9 mouse cellular contexts compared by ENCODE assay signal in genomic region chr4:141952114-141952513, GRCm38 (mm10).
DNase-seq lines count a peak whose midpoint lies in the region; ATAC-seq and TF ChIP-seq lines count a peak whose summit lies in the region.
"Had no signal": no experiment of that assay in that cellular context is flagged by ENCODE, and none has a peak within 500 bp of the region (broad histone marks: within the 10 kb centered on the region; RNA-seq: fewer than 3 reads in every experiment).

No protein-coding gene starts in this region.

- TF ChIP-seq POLR2A in olfactory bulb, adult 2 months (IDR thresholded peaks at IDR 0.05; ENCODE audit: insufficient read depth, low read depth, low read length): no peak

- H3K27me3 ChIP-seq in forebrain, embryonic 13.5 days: no peaks in the 10 kb centered on the region
- no peaks in the 10 kb centered on the region for H3K27me3 ChIP-seq in forebrain, embryonic 14.5 days (replicated peaks; ENCODE audit: control insufficient read depth, insufficient read depth, low read length)
- H3K27me3 ChIP-seq: neural tube, embryonic 13.5 days had no signal

- no peaks in the 10 kb centered on the region for H3K9me3 ChIP-seq in forebrain, embryonic 13.5 days (replicated peaks)
- no peaks in the 10 kb centered on the region for H3K9me3 ChIP-seq in forebrain, embryonic 14.5 days (replicated peaks; ENCODE audit: control insufficient read depth, low read length)
- H3K9me3 ChIP-seq: neural tube, embryonic 13.5 days had no signal

- no peak for TF ChIP-seq CTCF in olfactory bulb, adult 2 months (IDR thresholded peaks at IDR 0.05; ENCODE audit: insufficient read depth, low read depth, low read length)

- H3K9ac ChIP-seq in forebrain, embryonic 13.5 days: no peak overlapping the region
- no peak overlapping the region for H3K9ac ChIP-seq in forebrain, embryonic 14.5 days (ENCODE audit: low read length)
- H3K9ac ChIP-seq: neural tube, embryonic 13.5 days had no signal

- intact Hi-C loops in gastrocnemius, postnatal 14 days (cut with DNase I; ENCODE audit: low total_unique reads): no loop called here
- intact Hi-C loops in left cerebral cortex, postnatal 25 days (cut with DNase I): loop anchor here (2.0 kb wide), 1 partner anchor 77 kb away; the partner anchor contains the start of gene Efhd2

- peak; percentile 22 for DNase-seq in gastrocnemius, postnatal 25 days
- no peak for DNase-seq in gastrocnemius, postnatal 14 days
- peak; percentile 20 to 37 for DNase-seq in B cell, adult 2 months
- peak; percentile 69 for DNase-seq in frontal cortex, postnatal 36 days (ENCODE audit: low spot score in 2 of 2)
- peak; percentile 55 to 89 for DNase-seq in left cerebral cortex, postnatal 25 days (ENCODE audit: low spot score in 2 of 2)
- DNase-seq in forebrain, embryonic 14.5 days (ENCODE audit: low spot score): no peak

- no peak overlapping the region for H3K4me2 ChIP-seq in forebrain, embryonic 13.5 days
- H3K4me2 ChIP-seq in forebrain, embryonic 14.5 days (ENCODE audit: low read length): no peak overlapping the region
- H3K4me2 ChIP-seq: neural tube, embryonic 13.5 days had no signal

- no peak for ATAC-seq in forebrain, embryonic 13.5 days
- ATAC-seq in forebrain, embryonic 14.5 days: no peak

- H3K4me3 ChIP-seq in olfactory bulb, adult 2 months (ENCODE audit: insufficient read depth, low read depth, low read length): no peak overlapping the region
- H3K4me3 ChIP-seq in forebrain, embryonic 13.5 days: no peak overlapping the region
- H3K4me3 ChIP-seq in forebrain, embryonic 14.5 days (ENCODE audit: low read depth, low read length): no peak overlapping the region
- H3K4me3 ChIP-seq: neural tube, embryonic 13.5 days had no signal

- peak overlapping the region; percentile 34; the same call in 1 of the 2 replicates for H3K27ac ChIP-seq in olfactory bulb, adult 2 months (ENCODE audit: insufficient read depth, low read depth, low read length)
- no peak overlapping the region for H3K27ac ChIP-seq in forebrain, embryonic 13.5 days
- H3K27ac ChIP-seq in forebrain, embryonic 14.5 days (ENCODE audit: low read depth, low read length): no peak overlapping the region
- H3K27ac ChIP-seq: neural tube, embryonic 13.5 days had no signal

- H3K36me3 ChIP-seq in forebrain, embryonic 13.5 days (ENCODE audit: poor library complexity, severe bottlenecking): no peaks in the 10 kb centered on the region
- no peaks in the 10 kb centered on the region for H3K36me3 ChIP-seq in forebrain, embryonic 14.5 days (ENCODE audit: control insufficient read depth, insufficient read depth, low read length)
- H3K36me3 ChIP-seq: neural tube, embryonic 13.5 days had no signal

- peaks cover 21% of the 10 kb centered on the region for H3K4me1 ChIP-seq in olfactory bulb, adult 2 months (ENCODE audit: control insufficient read depth, insufficient read depth, low read length)
- 0 out of 2 replicates have a peak, but pooled peaks cover 5% of the 10 kb centered on the region for H3K4me1 ChIP-seq in forebrain, embryonic 13.5 days
- no peaks in the 10 kb centered on the region for H3K4me1 ChIP-seq in forebrain, embryonic 14.5 days (ENCODE audit: control insufficient read depth, insufficient read depth, low read length)
- H3K4me1 ChIP-seq: neural tube, embryonic 13.5 days had no signal

- WGBS in olfactory bulb, adult 2 months: 48% methylated on average over 17 of the region's 17 CpGs
- WGBS in forebrain, embryonic 13.5 days: 74% methylated on average over 17 of the region's 17 CpGs
- 71% methylated on average over 17 of the region's 17 CpGs for whole genome bisulfite sequencing in forebrain, embryonic 14.5 days

Comparison
In these comparisons a context has a peak if more than half of its experiments do, and no peak if none do; other contexts are left out.
1. DNase-seq: peak in gastrocnemius, postnatal 25 days (single experiment), B cell, adult 2 months (2 of 2), frontal cortex, postnatal 36 days (2 of 2) and left cerebral cortex, postnatal 25 days (2 of 2); none in gastrocnemius, postnatal 14 days (single experiment) and forebrain, embryonic 14.5 days (single experiment).